Mouse (Mus musculus) heart, adult 2 months (tissue): ENCODE results near the gene Cd109. TPM values are rescaled to one million over a fixed set of nuclear protein-coding genes. Genes with fewer than 3 reads are reported as not detected.

Source experiments
- DNase-seq, 2 experiments: peaks; one replicate each; pipeline ENCODE4 v3.0.0; 2021
- H3K27ac ChIP-seq: fragments of 200-600 bp; 2 replicates; pipeline ENCODE4 v1.8.1; 2022
- H3K27me3 ChIP-seq: fragments of 200-500 bp; 2 replicates; pipeline ENCODE4 v1.6.1; 2012; ENCODE audit warnings: mild to moderate bottlenecking, low read length, inconsistent platforms, mixed read lengths; ENCODE audit not compliant: control insufficient read depth, insufficient read depth
- H3K36me3 ChIP-seq: fragments of 200-500 bp; 2 replicates; pipeline ENCODE4 v1.6.1; 2012; ENCODE audit warnings: low read length, inconsistent platforms; ENCODE audit not compliant: control insufficient read depth, insufficient read depth
- H3K4me1 ChIP-seq: fragments of 200-500 bp; 2 replicates; pipeline ENCODE4 v1.6.1; 2011; ENCODE audit warnings: low read length; ENCODE audit not compliant: control insufficient read depth, insufficient read depth
- H3K4me3 ChIP-seq: fragments of 200-600 bp; 2 replicates; pipeline ENCODE4 v1.8.1; 2022
- H3K79me2 ChIP-seq: fragments of 200-500 bp; replicated peaks from 2 replicates; pipeline ENCODE4 v1.6.1; 2012; ENCODE audit warnings: mild to moderate bottlenecking, inconsistent platforms, low read length, moderate library complexity, mixed read lengths; ENCODE audit not compliant: control insufficient read depth, insufficient read depth
- H3K9ac ChIP-seq: fragments of 200-500 bp; 2 replicates; pipeline ENCODE4 v1.6.1; 2012; ENCODE audit warnings: low read depth, mild to moderate bottlenecking, control low read depth, inconsistent platforms, low read length, mixed read lengths
- CTCF ChIP-seq: fragments of 200-600 bp; IDR thresholded peaks from 2 replicates; pipeline ENCODE4 v1.8.1; 2022; ENCODE audit warnings: antibody characterized with exemption, mild to moderate bottlenecking, moderate library complexity
- EP300 ChIP-seq: fragments of 200-500 bp; IDR thresholded peaks from 2 replicates; pipeline ENCODE4 v1.6.1; 2011; ENCODE audit warnings: low read depth, low read length, control low read depth; ENCODE audit not compliant: insufficient read depth
- POLR2A ChIP-seq: fragments of 200-500 bp; IDR thresholded peaks from 2 replicates; pipeline ENCODE4 v1.6.1; 2011; ENCODE audit warnings: mild to moderate bottlenecking, low read depth, low read length, control low read depth; ENCODE audit not compliant: insufficient read depth
- WGBS: fragments of 180-500 bp; shearing (Covaris S2); methylation state at CpG from one replicate; pipeline ENCODE4 v1.1.7; 2018; 5-methylcytosine and 5-hydroxymethylcytosine counted together
- intact Hi-C: fragments of 180-260 bp; cut with DNase I; formaldehyde crosslinking; loops from one replicate; pipeline ENCODE4 v1.15.1; 2025
- polyA plus RNA-seq: library from polyadenylated mRNA; depleted of rRNA; stranded (reverse); fragments of >200 nt; gene quantifications from 2 replicates; pipeline ENCODE4 v1.2.3, GENCODE M21; 2012
- total RNA-seq, 2 experiments: library from RNA; stranded (reverse); gene quantifications; 2 replicates each; pipeline ENCODE4 v1.2.3; 2021

Gene Cd109
- total and polyA plus RNA-seq, 3 experiments: 0.77 to 0.89 (median 0.88) TPM

DNA sequence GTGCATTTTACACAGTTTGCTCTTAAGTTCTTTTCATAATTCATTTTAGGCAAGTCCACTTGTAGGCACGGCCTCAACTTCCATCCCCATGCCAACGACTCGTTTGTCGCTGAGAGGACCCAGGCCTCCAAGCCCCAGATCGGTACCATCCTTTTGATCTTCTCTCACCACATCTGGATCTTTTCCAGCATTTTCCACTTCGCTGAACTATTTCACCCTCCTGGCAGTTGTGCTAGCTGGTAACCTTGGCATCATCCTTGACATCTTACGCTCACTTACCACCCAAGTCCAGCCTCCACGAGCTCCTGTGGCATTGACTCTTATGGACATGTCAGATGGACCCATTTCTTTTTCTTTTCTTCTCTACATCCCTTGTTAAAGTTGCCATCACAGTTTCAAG is 33.3 kb downstream of the Cd109 start:
- no peak for DNase-seq
- Histone ChIP-seq H3K27me3 (no peaks in the 10 kb centered on the region), H3K27ac (no peak overlapping the region), H3K36me3 (no peaks in the 10 kb centered on the region), H3K79me2 (no peaks in the 10 kb centered on the region), H3K4me1 (no peaks in the 10 kb centered on the region), H3K4me3 (no peak overlapping the region), H3K9ac (no peak overlapping the region)
- TF ChIP-seq EP300 (no peak), POLR2A (no peak), CTCF (no peak)
- 86% methylated on average over 8 of the region's 8 CpGs for WGBS
- intact Hi-C loops: loop anchor here (5.0 kb wide), 1 partner anchor 1069 kb away; the partner anchor contains the start of gene Col12a1

DNA sequence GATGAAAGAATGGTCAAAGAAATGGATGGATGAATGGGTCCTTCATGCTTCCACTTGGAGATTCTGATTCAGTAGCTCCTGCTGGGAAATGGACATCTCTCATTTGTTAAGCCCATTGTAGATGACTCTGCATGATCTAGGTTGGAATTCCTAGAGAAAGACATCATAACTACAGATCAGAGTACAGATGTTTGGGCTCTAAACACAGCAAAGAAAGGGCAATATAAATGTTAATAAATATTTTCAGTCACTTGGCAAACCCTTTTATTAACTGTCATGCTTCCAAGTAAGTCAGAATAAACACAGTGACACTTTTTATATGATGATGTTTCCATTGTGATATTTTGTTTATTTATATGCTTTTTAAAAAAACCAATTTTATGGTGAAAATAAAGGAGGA is 34.1 kb downstream of the Cd109 start:
- no peak overlapping the region for H3K27ac ChIP-seq
- DNase-seq: no peak
- intact Hi-C loops: loop anchor here (5.0 kb wide), 1 partner anchor 1068 kb away; the partner anchor contains the start of gene Col12a1
- no peaks in the 10 kb centered on the region for H3K36me3 ChIP-seq
- H3K4me3 ChIP-seq: no peak overlapping the region
- no peaks in the 10 kb centered on the region for H3K27me3 ChIP-seq
- no peaks in the 10 kb centered on the region for H3K4me1 ChIP-seq
- no peaks in the 10 kb centered on the region for H3K79me2 ChIP-seq
- TF ChIP-seq CTCF (no peak), POLR2A (no peak), EP300 (no peak)
- no peak overlapping the region for H3K9ac ChIP-seq

DNA sequence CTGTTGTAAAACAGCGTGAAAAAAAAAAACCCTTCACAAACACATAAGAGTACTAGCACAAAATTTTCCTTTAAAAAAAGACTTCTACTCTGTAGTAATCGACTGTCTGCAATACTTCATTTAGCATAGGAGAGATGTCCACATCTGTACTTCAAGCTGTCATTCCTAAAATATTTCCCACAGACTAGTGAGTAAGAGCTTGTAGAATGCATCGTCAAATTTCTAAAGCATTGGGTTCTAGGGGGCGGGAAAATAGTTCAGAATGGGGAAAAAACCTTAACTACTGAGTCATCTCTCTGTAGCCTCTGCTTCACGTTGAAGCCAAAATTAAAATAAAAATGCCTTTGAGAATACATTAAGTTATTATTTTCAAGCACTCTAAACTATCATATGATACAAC is 42.2 kb downstream of the Cd109 start:
- no peak for TF ChIP-seq POLR2A
- TF ChIP-seq EP300: no peak
- TF ChIP-seq CTCF: no peak
- H3K27ac ChIP-seq: no peak overlapping the region
- 79% methylated on average over 5 of the region's 5 CpGs for WGBS
- no peak for DNase-seq
- intact Hi-C loops: no loop called here
- no peaks in the 10 kb centered on the region for H3K36me3 ChIP-seq
- H3K9ac ChIP-seq: no peak overlapping the region
- H3K27me3 ChIP-seq: 0 out of 2 replicates have a peak, but pooled peaks cover 1% of the 10 kb centered on the region
- no peaks in the 10 kb centered on the region for H3K79me2 ChIP-seq
- H3K4me1 ChIP-seq: no peaks in the 10 kb centered on the region
- no peak overlapping the region for H3K4me3 ChIP-seq

DNA sequence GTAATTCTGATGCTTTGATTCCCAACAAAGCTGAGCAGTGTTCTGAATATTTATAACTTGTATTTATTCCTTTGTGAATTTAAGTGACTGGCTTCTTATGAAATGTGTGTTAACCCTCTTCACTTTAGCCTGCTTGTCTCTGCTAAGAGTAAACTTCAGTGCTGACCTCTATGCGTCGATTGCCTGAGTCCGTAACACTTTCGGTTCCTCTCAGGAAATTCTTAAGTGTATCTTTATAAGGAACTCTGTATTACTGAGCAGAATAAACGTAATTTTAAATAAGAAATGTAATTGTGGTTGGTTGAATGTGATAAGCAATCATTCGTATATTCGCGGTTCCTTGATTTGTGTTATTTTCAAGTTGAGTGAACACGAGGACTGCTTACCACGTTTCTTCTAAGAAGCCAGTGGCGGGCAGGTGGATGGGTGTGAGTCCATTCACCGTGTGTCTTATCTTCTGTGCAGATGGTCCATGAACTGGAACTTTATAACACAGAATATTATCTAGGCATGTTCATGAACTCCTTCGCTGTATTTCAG is 56.2 kb downstream of the Cd109 start:
- Histone ChIP-seq H3K4me3 (no peak overlapping the region), H3K9ac (no peak overlapping the region), H3K36me3 (no peaks in the 10 kb centered on the region), H3K27me3 (no peaks in the 10 kb centered on the region), H3K79me2 (no peaks in the 10 kb centered on the region), H3K4me1 (no peaks in the 10 kb centered on the region), H3K27ac (no peak overlapping the region)
- intact Hi-C loops: no loop called here
- DNase-seq: no peak
- TF ChIP-seq CTCF: no peak
- no peak for TF ChIP-seq EP300
- no peak for TF ChIP-seq POLR2A
- WGBS: 81% methylated on average over 13 of the region's 13 CpGs

DNA sequence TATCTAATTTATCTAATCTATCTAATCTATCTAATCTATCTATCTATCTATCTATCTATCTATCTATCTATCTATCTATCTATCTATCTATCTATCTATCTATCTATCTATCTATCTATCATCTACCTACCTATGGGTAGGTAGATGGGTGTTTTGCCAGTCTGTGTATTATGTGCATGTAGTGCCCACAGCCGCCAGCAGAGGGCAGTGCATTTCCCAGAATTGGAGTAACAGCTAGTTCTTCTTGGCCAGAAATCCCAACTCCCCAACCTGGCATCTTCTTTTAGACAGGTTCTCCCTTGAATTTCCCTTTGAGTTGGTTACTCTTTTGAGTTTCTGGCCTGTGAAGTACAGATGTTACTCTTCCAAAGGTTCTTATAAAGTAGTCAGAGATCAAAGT is 85.3 kb downstream of the Cd109 start:
- Histone ChIP-seq H3K79me2 (no peaks in the 10 kb centered on the region), H3K9ac (no peak overlapping the region), H3K4me1 (no peaks in the 10 kb centered on the region), H3K36me3 (no peaks in the 10 kb centered on the region), H3K4me3 (no peak overlapping the region), H3K27me3 (no peaks in the 10 kb centered on the region), H3K27ac (no peak overlapping the region)
- intact Hi-C loops: no loop called here
- WGBS: 4% methylated on average over 1 of the region's 1 CpGs
- peak; percentile 17 to 71 for DNase-seq
- TF ChIP-seq CTCF: peak; percentile 83
- TF ChIP-seq POLR2A: no peak

DNA sequence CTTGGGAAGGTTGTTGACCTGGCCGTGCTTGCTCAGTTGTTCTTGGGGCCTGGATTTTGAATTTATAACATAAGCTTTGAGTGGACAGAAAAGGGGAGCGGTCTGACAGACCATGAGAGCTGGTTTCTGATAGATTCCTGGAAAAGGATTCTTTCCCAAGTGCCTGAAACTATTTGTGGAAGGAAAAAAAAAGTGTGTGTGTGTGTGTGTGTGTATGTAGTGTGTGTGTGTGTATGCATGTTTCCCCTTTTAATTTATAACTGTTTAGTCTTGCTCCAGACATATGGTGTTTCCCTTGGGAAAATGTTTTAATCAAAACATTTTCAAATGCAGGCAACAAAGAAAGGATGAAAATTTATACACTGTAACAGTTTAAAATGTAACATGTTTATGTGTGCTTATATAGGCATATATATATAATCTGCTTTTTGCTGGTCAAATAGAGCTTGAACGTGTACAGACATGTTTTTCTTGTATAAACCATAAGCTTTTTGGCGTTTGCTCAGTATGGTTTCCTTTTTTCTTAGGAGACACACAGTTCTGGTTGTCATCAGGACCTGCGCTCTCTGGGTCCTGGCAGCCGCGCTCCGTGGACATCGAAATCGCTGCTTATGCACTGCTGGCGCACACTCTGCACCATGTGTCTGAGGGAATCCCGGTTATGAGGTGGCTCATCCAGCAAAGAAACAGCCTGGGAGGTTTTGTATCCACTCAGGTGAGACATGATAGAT is 87.3 kb downstream of the Cd109 start:
- intact Hi-C loops: no loop called here
- 85% methylated on average over 12 of the region's 12 CpGs for WGBS
- TF ChIP-seq CTCF: no peak
- TF ChIP-seq POLR2A: no peak
- TF ChIP-seq EP300: no peak

More for the DNA sequence above, 87.3 kb downstream of the Cd109 start:
- no peaks in the 10 kb centered on the region for H3K79me2 ChIP-seq
- no peak for DNase-seq
- H3K4me1 ChIP-seq: no peaks in the 10 kb centered on the region
- H3K36me3 ChIP-seq: no peaks in the 10 kb centered on the region
- no peak overlapping the region for H3K27ac ChIP-seq
- H3K9ac ChIP-seq: no peak overlapping the region
- H3K4me3 ChIP-seq: no peak overlapping the region
- no peaks in the 10 kb centered on the region for H3K27me3 ChIP-seq
